Mouse (Mus musculus): ENCODE data around the gene Dis3l2. TPM values are rescaled to one million over a fixed set of nuclear protein-coding genes. Genes with fewer than 3 reads are reported as not detected.

Dis3l2 gene
- polyA plus RNA-seq, 1 experiment from 2014 or later, result 35.0 TPM

GRCm38 (mm10) chr1:87073776-87074175 lies 370.2 kb downstream of the Dis3l2 start:
- Histone ChIP-seq H3K9me3 (no peaks in the 10 kb centered on the region), H3K4me3 (no peak overlapping the region), H3K27ac (no peak overlapping the region), H3K36me3 (replicated peaks) (no peaks in the 10 kb centered on the region), H3K27me3 (ENCODE audit: poor library complexity, severe bottlenecking) (no peaks in the 10 kb centered on the region), H3K4me1 (no peaks in the 10 kb centered on the region)
- WGBS, result 88% methylated on average over 8 of the region's 8 CpGs
- no peak for DNase-seq (ENCODE audit: extremely low spot score, low spot score)

- Histone ChIP-seq H3K4me1 (no peaks in the 10 kb centered on the region), H3K36me3 (replicated peaks) (no peaks in the 10 kb centered on the region), H3K27ac (no peak overlapping the region), H3K4me3 (no peak overlapping the region), H3K27me3 (ENCODE audit: poor library complexity, severe bottlenecking) (no peaks in the 10 kb centered on the region), H3K9me3 (no peaks in the 10 kb centered on the region; the same call in 1 of the 2 replicates)
- no peak for DNase-seq (ENCODE audit: extremely low spot score, low spot score)
- 84% methylated on average over 4 of the region's 4 CpGs for WGBS
These were observed 382.6 kb downstream of the Dis3l2 start for GRCm38 (mm10) chr1:87086196-87086595.

- WGBS, result 76% methylated on average over 17 of the region's 17 CpGs
- no peaks in the 10 kb centered on the region; the same call in 1 of the 2 replicates for H3K9me3 ChIP-seq
- DNase-seq (ENCODE audit: extremely low spot score, low spot score), result no peak
These were observed 383.4 kb downstream of the Dis3l2 start for GRCm38 (mm10) chr1:87086964-87087363.

GRCm38 (mm10) chr1:87089251-87089650 lies 385.6 kb downstream of the Dis3l2 start:
- Histone ChIP-seq H3K4me3 (no peak overlapping the region), H3K4me1 (no peaks in the 10 kb centered on the region), H3K9me3 (no peaks in the 10 kb centered on the region; the same call in 1 of the 2 replicates), H3K36me3 (replicated peaks) (no peaks in the 10 kb centered on the region), H3K27me3 (ENCODE audit: poor library complexity, severe bottlenecking) (no peaks in the 10 kb centered on the region), H3K27ac (no peak overlapping the region)
- DNase-seq (ENCODE audit: extremely low spot score, low spot score), result no peak
- 89% methylated on average over 11 of the region's 11 CpGs for WGBS

More at GRCm38 (mm10) chr1:87086964-87087363, 383.4 kb downstream of the Dis3l2 start:
- Histone ChIP-seq H3K27me3 (ENCODE audit: poor library complexity, severe bottlenecking) (no peaks in the 10 kb centered on the region), H3K4me3 (no peak overlapping the region), H3K27ac (no peak overlapping the region), H3K4me1 (no peaks in the 10 kb centered on the region), H3K36me3 (replicated peaks) (no peaks in the 10 kb centered on the region)

GRCm38 (mm10) chr1:87089828-87090227 lies 386.2 kb downstream of the Dis3l2 start, which contains the start of gene Alppl2:
Gene Alppl2 (minus strand): TSS chr1:87089928.
- no peak within 1 kb of the TSS for H3K4me3 ChIP-seq
- 85% methylated on average over 4 of the region's 4 CpGs for WGBS
- no peaks in the 10 kb centered on the region for H3K27me3 ChIP-seq (ENCODE audit: poor library complexity, severe bottlenecking)
- H3K4me1 ChIP-seq, result no peaks in the 10 kb centered on the region
- H3K27ac ChIP-seq, result no peak within 1 kb of the TSS
- no peaks in the 10 kb centered on the region; the same call in 1 of the 2 replicates for H3K9me3 ChIP-seq
- H3K36me3 ChIP-seq (replicated peaks), result no peaks in the 10 kb centered on the region
- DNase-seq (ENCODE audit: extremely low spot score, low spot score), result no peak

- no peak overlapping the region for H3K4me3 ChIP-seq
- peaks cover 5% of the 10 kb centered on the region for H3K4me1 ChIP-seq
- no peaks in the 10 kb centered on the region for H3K36me3 ChIP-seq (replicated peaks)
- no peak overlapping the region for H3K27ac ChIP-seq
- 81% methylated on average over 8 of the region's 8 CpGs for WGBS
- no peaks in the 10 kb centered on the region for H3K9me3 ChIP-seq
- peaks cover 40% of the 10 kb centered on the region for H3K27me3 ChIP-seq (ENCODE audit: poor library complexity, severe bottlenecking)
- no peak for DNase-seq (ENCODE audit: extremely low spot score, low spot score)
These were observed 392.0 kb downstream of the Dis3l2 start for GRCm38 (mm10) chr1:87095642-87096041.

GRCm38 (mm10) chr1:87098358-87098975 lies 394.9 kb downstream of the Dis3l2 start:
- H3K27me3 ChIP-seq (ENCODE audit: poor library complexity, severe bottlenecking), result peaks cover 40% of the 10 kb centered on the region
- H3K36me3 ChIP-seq (replicated peaks), result no peaks in the 10 kb centered on the region
- H3K4me1 ChIP-seq, result peaks cover 8% of the 10 kb centered on the region
- H3K4me3 ChIP-seq, result peak overlapping the region; percentile 31
- WGBS, result 12% methylated on average over 30 of the region's 30 CpGs
- DNase-seq (ENCODE audit: extremely low spot score, low spot score), result peak; percentile 71
- 0 out of 2 replicates have a peak overlapping the region, but pooled peaks have one; percentile 44 for H3K27ac ChIP-seq
- H3K9me3 ChIP-seq, result no peaks in the 10 kb centered on the region

Other genes with a start within 250 kb of the Dis3l2 start
- gene Ptma, start 177.1 kb upstream of the Dis3l2 start, polyA plus RNA-seq (2016; fragmentation: Nextera tagmentation; extraction: Ambion mirVana), result 2,941 and 3,273 TPM in 2 replicates
- gene Pde6d, start 121.2 kb upstream of the Dis3l2 start, polyA plus RNA-seq (2016; fragmentation: Nextera tagmentation; extraction: Ambion mirVana), result 64.3 and 68.0 TPM in 2 replicates
- gene Cops7b, start 120.9 kb upstream of the Dis3l2 start, polyA plus RNA-seq (2016; fragmentation: Nextera tagmentation; extraction: Ambion mirVana), result 74.3 and 75.9 TPM in 2 replicates
- gene Nppc, start 33.2 kb upstream of the Dis3l2 start, polyA plus RNA-seq (2016; fragmentation: Nextera tagmentation; extraction: Ambion mirVana), result 0.90 and 1.4 TPM in 2 replicates

Data from forebrain, embryonic 10.5 days (tissue).